Mouse (Mus musculus): ENCODE data around the gene Slc26a10. TPM values are rescaled to one million over a fixed set of nuclear protein-coding genes. Genes with fewer than 3 reads are reported as not detected.
A peak's percentile ranks its signal among the peaks of the same experiment; 100 is the strongest.
"Not testable (repeated sequence)": the region's sequence is repeated elsewhere in the genome, so short reads cannot be mapped to it uniquely, and the experiment has no call there.

Slc26a10 gene
- polyA plus RNA-seq, 2 experiments from 2014 or later, result 2.5 to 2.7 TPM

GRCm38 (mm10) chr10:127197505-127198110 is 17.2 kb upstream of the Slc26a10 start:
- ATAC-seq, result no peak

DNA sequence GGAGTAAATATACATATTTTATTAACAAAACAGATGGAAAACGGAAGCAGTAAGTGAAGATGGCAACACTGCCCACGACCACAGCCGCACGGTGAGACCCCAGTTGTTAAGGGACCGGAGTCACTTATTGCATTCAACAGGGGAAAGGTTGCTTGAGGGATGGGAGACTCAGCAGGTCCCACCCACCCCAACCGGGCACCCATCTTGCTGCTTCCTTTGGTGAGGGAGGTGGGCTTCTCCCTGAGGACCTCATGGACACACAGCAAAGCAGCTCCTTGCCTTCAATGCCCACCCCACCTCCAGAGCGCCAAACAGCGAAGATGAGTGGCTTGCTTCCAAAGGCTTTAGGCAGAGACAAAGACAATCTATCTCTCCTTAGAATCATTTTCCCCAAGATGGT is 16.7 kb upstream of the Slc26a10 start:
- no peak for ATAC-seq

DNA sequence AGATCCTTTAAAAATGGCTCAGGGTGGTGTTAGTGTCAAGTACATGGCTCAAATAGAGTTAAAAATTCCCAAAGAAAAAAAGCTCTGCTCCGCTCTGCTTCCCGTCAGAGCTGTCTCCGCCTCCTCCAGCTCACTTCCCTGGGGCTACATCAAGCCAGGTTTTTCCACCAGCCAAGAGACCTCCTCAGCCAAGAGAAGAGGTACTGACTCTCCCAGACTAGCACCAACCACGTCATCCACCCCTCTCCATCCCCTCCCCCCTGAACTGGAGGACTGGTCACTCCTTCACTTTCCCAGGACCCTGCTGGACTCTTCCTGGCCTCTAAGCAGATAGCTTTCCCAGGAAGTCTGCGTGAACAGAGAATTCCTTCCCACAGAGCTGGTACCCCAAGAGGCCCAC is 15.9 kb upstream of the Slc26a10 start:
- no peak for ATAC-seq

- ATAC-seq, result peak; percentile 40
Observed at GRCm38 (mm10) chr10:127195328-127196129, 15.1 kb upstream of the Slc26a10 start, which contains the start of gene Dtx3. TSS of gene Dtx3 (minus strand) at chr10:127195728.

GRCm38 (mm10) chr10:127194428-127195327 is 14.2 kb upstream of the Slc26a10 start:
- ATAC-seq, result peak; percentile 30

DNA sequence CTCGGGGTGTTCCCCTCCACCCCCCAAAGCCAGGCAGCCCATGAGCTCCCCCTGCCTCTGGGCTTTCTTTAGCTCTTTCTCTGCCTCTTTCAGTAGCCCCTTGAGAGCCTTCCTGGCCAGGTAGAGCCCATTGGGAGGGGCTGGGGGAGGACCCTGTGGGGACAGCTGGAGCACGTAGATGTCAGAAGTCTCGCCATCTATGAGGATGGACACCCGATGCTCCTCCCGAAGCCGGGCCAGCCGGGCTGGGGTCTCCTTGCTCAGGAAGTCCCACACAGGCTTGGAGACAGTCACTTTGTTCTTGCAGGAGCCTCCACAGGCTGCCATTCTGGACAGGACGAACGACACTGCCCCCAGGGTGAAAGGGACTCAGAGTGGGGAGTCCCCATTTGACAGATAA is 12.6 kb upstream of the Slc26a10 start:
- no peak for ATAC-seq

DNA sequence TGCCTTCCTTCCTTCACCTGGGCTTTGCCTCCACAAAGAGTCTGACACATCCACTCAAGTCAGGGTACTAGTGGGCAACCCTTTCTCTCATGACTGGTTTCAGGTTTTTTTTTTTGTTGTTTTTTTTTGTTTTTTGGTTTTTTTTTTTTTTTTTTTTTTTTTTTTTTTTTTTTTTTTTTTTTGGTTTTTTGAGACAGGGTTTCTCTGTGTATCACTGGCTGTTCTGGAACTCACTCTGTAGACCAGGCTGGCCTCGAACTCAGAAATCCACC is 11.5 kb upstream of the Slc26a10 start:
- not testable (repeated sequence) for ATAC-seq

GRCm38 (mm10) chr10:127191191-127192056 is 11.0 kb upstream of the Slc26a10 start:
- no peak for ATAC-seq

GRCm38 (mm10) chr10:127190398-127191190 is 10.1 kb upstream of the Slc26a10 start:
- no peak for ATAC-seq

- ATAC-seq, result no peak
Observed at GRCm38 (mm10) chr10:127189651-127190381, 9.4 kb upstream of the Slc26a10 start, which contains the start of gene Arhgef25. TSS of gene Arhgef25 (minus strand) at chr10:127190083.

DNA sequence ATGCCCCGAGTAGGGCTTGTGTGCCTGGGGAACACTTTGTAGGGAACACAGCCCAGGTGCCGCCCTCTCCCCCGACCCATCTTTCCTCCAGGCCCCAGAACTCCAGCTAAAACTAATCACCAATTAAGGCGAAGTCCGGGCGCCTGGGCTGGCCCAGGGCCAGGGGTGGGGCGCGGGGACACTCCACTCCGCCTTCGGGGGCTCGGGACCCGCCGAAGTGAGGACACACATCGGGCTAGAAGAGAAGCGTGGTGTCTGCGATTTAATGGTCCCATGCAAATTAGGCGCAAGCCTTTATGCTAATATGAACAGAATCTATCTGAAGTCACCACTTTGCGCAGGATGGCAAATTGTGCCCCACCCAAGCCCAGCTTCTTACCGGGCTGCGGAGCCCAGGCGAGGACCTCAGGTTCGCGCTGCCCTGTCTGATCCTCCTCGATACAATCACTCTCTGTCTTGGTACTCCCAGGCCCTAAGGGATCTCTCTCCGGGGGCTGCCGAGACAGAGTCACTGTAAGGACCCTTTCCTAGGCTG is 8.7 kb upstream of the Slc26a10 start:
- ATAC-seq, result peak; percentile 55

GRCm38 (mm10) chr10:127188465-127189115 is 8.1 kb upstream of the Slc26a10 start:
- ATAC-seq, result no peak

DNA sequence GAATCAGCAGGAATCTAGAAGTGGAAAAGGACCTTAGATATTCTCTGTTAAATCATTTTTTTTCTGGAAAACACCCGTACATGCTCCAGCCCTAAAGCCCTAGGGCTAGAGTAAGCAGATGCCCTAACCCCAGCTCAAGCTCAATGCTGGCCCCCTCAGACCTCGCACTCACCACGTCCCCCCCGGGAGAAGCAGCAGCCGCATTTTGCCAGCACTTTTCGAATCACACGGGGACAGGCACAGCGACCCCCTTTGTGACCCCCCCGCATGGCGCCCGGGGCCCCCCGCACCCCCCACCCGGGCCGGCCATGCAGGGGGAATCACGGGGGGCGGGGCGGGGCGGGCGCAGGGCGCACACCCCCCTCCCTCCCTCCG is 7.6 kb upstream of the Slc26a10 start:
- no peak for ATAC-seq

GRCm38 (mm10) chr10:127187371-127188078 is 7.1 kb upstream of the Slc26a10 start:
- ATAC-seq, result no peak

- no peak for ATAC-seq
Observed at GRCm38 (mm10) chr10:127186451-127186850, 6.0 kb upstream of the Slc26a10 start.

DNA sequence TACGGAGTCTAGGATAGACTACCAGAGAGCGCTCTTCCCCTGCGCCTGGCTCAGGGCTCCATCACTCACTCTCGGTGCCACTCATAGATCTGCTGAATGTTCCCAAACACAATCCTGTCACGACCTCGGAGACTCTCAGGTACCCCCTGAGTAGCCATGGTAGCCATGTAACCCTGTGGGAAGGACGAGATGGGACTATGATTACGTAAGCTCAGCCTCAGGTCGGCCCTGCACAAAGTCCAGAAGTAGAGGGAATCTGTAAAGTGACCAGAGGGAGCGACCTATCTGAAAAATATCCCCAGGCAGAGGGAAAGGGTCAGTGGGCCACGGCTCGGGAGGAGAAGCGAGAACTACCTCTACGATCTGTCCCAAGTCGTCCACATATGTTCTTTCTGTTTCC is 5.1 kb upstream of the Slc26a10 start:
- no peak for ATAC-seq

- ATAC-seq, result no peak
Observed at GRCm38 (mm10) chr10:127185101-127185500, 4.7 kb upstream of the Slc26a10 start.

DNA sequence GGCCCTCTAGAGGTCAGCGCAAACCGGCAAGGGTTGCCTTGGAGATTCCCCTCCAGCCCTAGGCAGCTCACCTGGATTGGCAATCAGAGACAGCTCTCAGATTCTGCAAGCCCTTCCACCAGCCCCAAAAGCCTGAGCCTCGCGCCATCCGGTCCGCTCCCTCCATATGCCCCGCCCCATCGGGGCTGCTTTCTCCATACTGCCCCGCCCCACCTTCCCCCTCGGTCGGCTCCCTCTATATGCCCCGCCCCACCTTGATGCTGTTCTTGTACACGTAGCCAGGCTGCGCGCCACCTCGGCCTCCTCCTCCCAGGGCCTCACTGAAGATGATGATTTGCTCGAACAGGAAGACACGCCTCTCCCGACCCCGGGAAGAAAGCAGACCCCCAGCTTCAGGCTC is 3.3 kb upstream of the Slc26a10 start:
- ATAC-seq, result no peak

DNA sequence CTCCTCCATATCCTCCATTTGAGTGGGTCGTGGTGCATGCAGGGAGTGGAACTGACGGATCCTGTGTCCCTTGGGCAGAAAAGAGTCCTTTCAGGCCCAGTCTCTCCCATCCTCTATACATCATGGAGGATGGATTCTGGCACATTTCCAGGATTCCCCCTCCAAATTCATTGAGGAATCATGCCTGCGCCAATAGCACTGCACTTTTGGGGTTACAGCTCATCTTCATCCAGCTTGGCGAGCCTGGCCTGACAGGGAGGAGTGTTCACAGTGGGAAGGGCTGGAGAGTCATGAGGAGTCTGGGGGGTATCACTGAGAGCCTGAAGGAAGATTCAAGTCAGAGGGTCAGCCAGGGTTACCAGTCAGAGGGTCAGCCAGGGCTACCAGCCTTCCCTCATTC is 2.2 kb upstream of the Slc26a10 start:
- no peak for ATAC-seq
